Mouse (Mus musculus): ENCODE results near the gene Ccdc63. TPM values are rescaled to one million over a fixed set of nuclear protein-coding genes. Genes with fewer than 3 reads are reported as not detected.

Ccdc63 gene
- polyA plus RNA-seq, 1 experiment from 2014 or later: 0.43 TPM

- ATAC-seq (ENCODE audit: low read depth): peak; percentile 55; the same call in 1 of the 2 replicates
- WGBS: 12% methylated on average over 15 of the region's 15 CpGs
Measured at GRCm38 (mm10) chr5:122091070-122091469, 49.6 kb downstream of the Ccdc63 start.

DNA sequence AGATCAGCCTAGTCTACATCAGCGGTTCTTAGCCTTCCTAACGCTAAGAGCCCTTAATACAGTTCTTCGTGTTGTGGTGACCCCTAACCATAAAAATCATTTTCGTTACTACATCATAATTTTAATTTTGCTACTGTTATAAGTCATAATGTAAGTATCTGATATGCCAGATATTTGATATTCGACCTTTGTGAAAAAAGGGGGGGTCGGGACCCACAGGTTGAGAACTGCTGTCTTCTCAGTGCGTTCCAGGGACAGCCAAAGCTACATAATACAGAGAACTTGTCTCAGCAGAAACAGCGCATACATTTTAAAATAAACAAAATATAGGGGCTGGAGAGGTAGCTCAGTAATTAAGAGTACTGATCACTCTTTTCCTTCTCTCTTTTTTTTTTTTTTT is 51.0 kb downstream of the Ccdc63 start:
- Histone ChIP-seq H3K4me1 (ENCODE audit: control insufficient read depth, insufficient read depth, low read length) (no peaks in the 10 kb centered on the region), H3K9me3 (ENCODE audit: control insufficient read depth, low read length) (no peaks in the 10 kb centered on the region), H3K4me3 (ENCODE audit: low read depth, low read length) (no peak overlapping the region), H3K27me3 (replicated peaks; ENCODE audit: control insufficient read depth, insufficient read depth, low read length) (no peaks in the 10 kb centered on the region), H3K36me3 (ENCODE audit: control insufficient read depth, insufficient read depth, low read length) (no peaks in the 10 kb centered on the region), H3K27ac (replicated peaks; ENCODE audit: low read depth, low read length) (no peak overlapping the region), H3K4me2 (ENCODE audit: low read depth, low read length) (no peak overlapping the region), H3K9ac (ENCODE audit: low read depth, low read length) (no peak overlapping the region)
- ATAC-seq (ENCODE audit: low read depth): no peak
- WGBS: 78% methylated on average over 8 of the region's 8 CpGs
- no peak for DNase-seq (ENCODE audit: low spot score)

More at GRCm38 (mm10) chr5:122091070-122091469, 49.6 kb downstream of the Ccdc63 start:
- no peaks in the 10 kb centered on the region for H3K27me3 ChIP-seq (replicated peaks; ENCODE audit: control insufficient read depth, insufficient read depth, low read length)
- H3K4me2 ChIP-seq (ENCODE audit: low read depth, low read length): no peak overlapping the region
- no peak overlapping the region for H3K4me3 ChIP-seq (ENCODE audit: low read depth, low read length)
- no peak overlapping the region for H3K9ac ChIP-seq (ENCODE audit: low read depth, low read length)
- H3K36me3 ChIP-seq (ENCODE audit: control insufficient read depth, insufficient read depth, low read length): no peaks in the 10 kb centered on the region
- no peaks in the 10 kb centered on the region for H3K4me1 ChIP-seq (ENCODE audit: control insufficient read depth, insufficient read depth, low read length)
- H3K27ac ChIP-seq (replicated peaks; ENCODE audit: low read depth, low read length): no peak overlapping the region
- DNase-seq (ENCODE audit: low spot score): peak; percentile 43
- no peaks in the 10 kb centered on the region for H3K9me3 ChIP-seq (ENCODE audit: control insufficient read depth, low read length)

DNA sequence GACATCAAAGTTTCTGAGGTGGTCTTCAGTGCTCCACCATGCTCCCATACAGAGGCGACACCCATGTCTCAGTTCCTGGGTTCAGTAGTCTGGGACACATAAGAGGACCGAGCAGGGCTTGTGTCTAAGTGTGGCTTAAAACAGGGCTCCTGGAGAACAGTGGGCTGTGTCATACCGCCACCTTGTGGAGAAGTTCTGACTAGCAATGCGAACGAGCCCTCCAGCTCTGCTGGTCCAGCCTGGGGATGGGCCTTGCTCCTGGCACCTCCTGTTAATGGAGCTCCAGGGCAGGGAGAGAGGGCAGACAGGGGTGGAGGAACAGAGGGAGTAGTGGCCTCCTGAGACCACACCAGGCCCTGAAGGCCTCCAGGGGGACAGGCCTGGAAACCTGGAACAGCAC is 51.7 kb downstream of the Ccdc63 start:
- no peak overlapping the region for H3K27ac ChIP-seq (replicated peaks; ENCODE audit: low read depth, low read length)
- H3K9me3 ChIP-seq (ENCODE audit: control insufficient read depth, low read length): no peaks in the 10 kb centered on the region
- no peaks in the 10 kb centered on the region for H3K27me3 ChIP-seq (replicated peaks; ENCODE audit: control insufficient read depth, insufficient read depth, low read length)
- DNase-seq (ENCODE audit: low spot score) (peak; percentile 78), ATAC-seq (ENCODE audit: low read depth) (peak; percentile 84)
- WGBS: 2% methylated on average over 5 of the region's 5 CpGs
- H3K4me3 ChIP-seq (ENCODE audit: low read depth, low read length): no peak overlapping the region
- no peaks in the 10 kb centered on the region for H3K36me3 ChIP-seq (ENCODE audit: control insufficient read depth, insufficient read depth, low read length)
- no peak overlapping the region for H3K9ac ChIP-seq (ENCODE audit: low read depth, low read length)
- no peak overlapping the region for H3K4me2 ChIP-seq (ENCODE audit: low read depth, low read length)
- no peaks in the 10 kb centered on the region for H3K4me1 ChIP-seq (ENCODE audit: control insufficient read depth, insufficient read depth, low read length)

DNA sequence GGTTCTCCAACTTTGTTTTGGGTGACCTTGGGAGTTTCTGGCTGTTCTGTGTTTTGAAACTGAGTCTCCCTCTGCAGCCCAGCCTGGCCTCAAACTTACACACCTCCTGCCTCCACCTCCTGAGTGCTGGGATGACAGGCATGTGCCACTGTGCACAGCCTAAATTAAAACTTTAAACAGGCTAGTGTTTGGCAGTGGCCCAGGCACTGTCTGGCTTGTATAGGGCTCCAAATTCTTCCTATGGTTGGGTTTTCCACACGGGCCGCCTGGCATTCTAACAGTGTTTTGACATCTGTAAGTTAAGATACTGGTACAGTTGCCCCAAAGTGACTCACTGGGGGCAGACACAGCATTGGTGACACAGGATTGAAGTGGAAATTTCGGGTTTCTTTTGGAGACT is 54.5 kb downstream of the Ccdc63 start:
- H3K36me3 ChIP-seq (ENCODE audit: control insufficient read depth, insufficient read depth, low read length): no peaks in the 10 kb centered on the region
- DNase-seq (ENCODE audit: low spot score): peak; percentile 40
- no peak overlapping the region for H3K9ac ChIP-seq (ENCODE audit: low read depth, low read length)
- H3K27me3 ChIP-seq (replicated peaks; ENCODE audit: control insufficient read depth, insufficient read depth, low read length): no peaks in the 10 kb centered on the region
- no peak for ATAC-seq (ENCODE audit: low read depth)
- H3K4me3 ChIP-seq (ENCODE audit: low read depth, low read length): no peak overlapping the region
- H3K9me3 ChIP-seq (ENCODE audit: control insufficient read depth, low read length): no peaks in the 10 kb centered on the region
- WGBS: 44% methylated on average over 3 of the region's 3 CpGs
- no peaks in the 10 kb centered on the region for H3K4me1 ChIP-seq (ENCODE audit: control insufficient read depth, insufficient read depth, low read length)
- no peak overlapping the region for H3K4me2 ChIP-seq (ENCODE audit: low read depth, low read length)
- H3K27ac ChIP-seq (replicated peaks; ENCODE audit: low read depth, low read length): no peak overlapping the region

GRCm38 (mm10) chr5:122085291-122085690 is 55.3 kb downstream of the Ccdc63 start:
- Histone ChIP-seq H3K9me3 (ENCODE audit: control insufficient read depth, low read length) (no peaks in the 10 kb centered on the region), H3K36me3 (ENCODE audit: control insufficient read depth, insufficient read depth, low read length) (no peaks in the 10 kb centered on the region), H3K9ac (ENCODE audit: low read depth, low read length) (no peak overlapping the region), H3K4me3 (ENCODE audit: low read depth, low read length) (no peak overlapping the region), H3K27me3 (replicated peaks; ENCODE audit: control insufficient read depth, insufficient read depth, low read length) (no peaks in the 10 kb centered on the region), H3K4me1 (ENCODE audit: control insufficient read depth, insufficient read depth, low read length) (no peaks in the 10 kb centered on the region), H3K27ac (replicated peaks; ENCODE audit: low read depth, low read length) (no peak overlapping the region), H3K4me2 (ENCODE audit: low read depth, low read length) (no peak overlapping the region)
- ATAC-seq (ENCODE audit: low read depth) (no peak), DNase-seq (ENCODE audit: low spot score) (peak; percentile 14)
- WGBS: 69% methylated on average over 7 of the region's 7 CpGs

DNA sequence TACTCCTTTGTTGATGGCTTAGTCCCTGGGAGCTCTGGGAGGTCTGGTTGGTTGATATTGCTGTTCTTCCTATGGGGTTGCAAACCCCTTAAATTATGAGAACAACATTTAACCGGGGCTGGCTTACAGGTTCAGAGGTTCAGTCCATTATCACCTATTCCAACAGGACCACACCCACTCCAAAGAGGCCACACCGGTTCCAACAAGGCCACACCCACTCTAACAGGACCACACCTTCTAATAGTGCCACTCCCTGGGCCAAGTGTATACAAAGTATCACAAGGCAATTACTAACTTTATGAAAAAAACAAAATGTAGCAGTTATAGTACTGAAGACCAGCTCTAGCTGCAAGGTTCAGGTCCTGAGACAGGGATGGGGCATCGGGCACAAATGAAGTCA is 56.2 kb downstream of the Ccdc63 start:
- H3K4me3 ChIP-seq (ENCODE audit: low read depth, low read length): no peak overlapping the region
- ATAC-seq (ENCODE audit: low read depth): no peak
- H3K27me3 ChIP-seq (replicated peaks; ENCODE audit: control insufficient read depth, insufficient read depth, low read length): no peaks in the 10 kb centered on the region
- no peaks in the 10 kb centered on the region for H3K36me3 ChIP-seq (ENCODE audit: control insufficient read depth, insufficient read depth, low read length)
- 79% methylated on average over 3 of the region's 3 CpGs for WGBS
- no peaks in the 10 kb centered on the region for H3K4me1 ChIP-seq (ENCODE audit: control insufficient read depth, insufficient read depth, low read length)
- H3K9me3 ChIP-seq (ENCODE audit: control insufficient read depth, low read length): no peaks in the 10 kb centered on the region
- H3K27ac ChIP-seq (replicated peaks; ENCODE audit: low read depth, low read length): no peak overlapping the region
- no peak overlapping the region for H3K4me2 ChIP-seq (ENCODE audit: low read depth, low read length)
- DNase-seq (ENCODE audit: low spot score): no peak
- no peak overlapping the region for H3K9ac ChIP-seq (ENCODE audit: low read depth, low read length)

GRCm38 (mm10) chr5:122083282-122083681 is 57.3 kb downstream of the Ccdc63 start:
- no peak for DNase-seq (ENCODE audit: low spot score)
- no peaks in the 10 kb centered on the region for H3K27me3 ChIP-seq (replicated peaks; ENCODE audit: control insufficient read depth, insufficient read depth, low read length)
- H3K36me3 ChIP-seq (ENCODE audit: control insufficient read depth, insufficient read depth, low read length): no peaks in the 10 kb centered on the region
- H3K4me3 ChIP-seq (ENCODE audit: low read depth, low read length): no peak overlapping the region
- H3K27ac ChIP-seq (replicated peaks; ENCODE audit: low read depth, low read length): no peak overlapping the region
- ATAC-seq (ENCODE audit: low read depth): no peak
- H3K4me2 ChIP-seq (ENCODE audit: low read depth, low read length): no peak overlapping the region
- H3K9ac ChIP-seq (ENCODE audit: low read depth, low read length): no peak overlapping the region
- no peaks in the 10 kb centered on the region for H3K4me1 ChIP-seq (ENCODE audit: control insufficient read depth, insufficient read depth, low read length)
- H3K9me3 ChIP-seq (ENCODE audit: control insufficient read depth, low read length): no peaks in the 10 kb centered on the region
- 95% methylated on average over 2 of the region's 2 CpGs for WGBS

DNA sequence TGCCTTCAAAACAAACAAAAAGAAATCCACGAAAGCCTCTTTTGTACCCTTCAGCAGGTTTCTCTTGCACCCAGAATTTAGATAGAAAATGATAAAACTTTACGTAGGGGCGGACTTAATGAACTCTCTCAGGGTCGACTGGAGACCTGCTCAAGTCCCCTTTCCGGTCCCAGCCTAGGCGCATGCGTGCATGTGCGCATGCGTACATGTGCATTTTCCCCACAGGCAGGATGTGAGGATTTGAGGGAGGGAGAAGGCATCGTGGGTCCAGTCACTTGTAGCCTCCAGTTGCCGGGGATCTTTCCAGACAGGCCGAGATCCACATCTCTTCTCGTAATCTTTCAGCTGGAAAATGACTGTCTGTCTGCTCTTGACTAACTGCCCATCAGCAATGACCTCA is 59.2 kb downstream of the Ccdc63 start:
- no peak overlapping the region for H3K9ac ChIP-seq (ENCODE audit: low read depth, low read length)
- ATAC-seq (ENCODE audit: low read depth) (no peak), DNase-seq (ENCODE audit: low spot score) (no peak)
- no peak overlapping the region for H3K4me2 ChIP-seq (ENCODE audit: low read depth, low read length)
- H3K27ac ChIP-seq (replicated peaks; ENCODE audit: low read depth, low read length): no peak overlapping the region
- H3K36me3 ChIP-seq (ENCODE audit: control insufficient read depth, insufficient read depth, low read length): no peaks in the 10 kb centered on the region
- no peaks in the 10 kb centered on the region for H3K4me1 ChIP-seq (ENCODE audit: control insufficient read depth, insufficient read depth, low read length)
- no peaks in the 10 kb centered on the region for H3K9me3 ChIP-seq (ENCODE audit: control insufficient read depth, low read length)
- H3K4me3 ChIP-seq (ENCODE audit: low read depth, low read length): no peak overlapping the region
- no peaks in the 10 kb centered on the region for H3K27me3 ChIP-seq (replicated peaks; ENCODE audit: control insufficient read depth, insufficient read depth, low read length)
- 92% methylated on average over 13 of the region's 13 CpGs for WGBS

GRCm38 (mm10) chr5:122080930-122081329 is 59.7 kb downstream of the Ccdc63 start:
- no peaks in the 10 kb centered on the region for H3K4me1 ChIP-seq (ENCODE audit: control insufficient read depth, insufficient read depth, low read length)
- H3K9me3 ChIP-seq (ENCODE audit: control insufficient read depth, low read length): no peaks in the 10 kb centered on the region
- no peaks in the 10 kb centered on the region for H3K36me3 ChIP-seq (ENCODE audit: control insufficient read depth, insufficient read depth, low read length)
- WGBS: 29% methylated on average over 11 of the region's 11 CpGs
- no peak overlapping the region for H3K9ac ChIP-seq (ENCODE audit: low read depth, low read length)
- no peaks in the 10 kb centered on the region for H3K27me3 ChIP-seq (replicated peaks; ENCODE audit: control insufficient read depth, insufficient read depth, low read length)
- ATAC-seq (ENCODE audit: low read depth): peak; percentile 89
- peak; percentile 94 for DNase-seq (ENCODE audit: low spot score)
- H3K27ac ChIP-seq (replicated peaks; ENCODE audit: low read depth, low read length): no peak overlapping the region
- H3K4me3 ChIP-seq (ENCODE audit: low read depth, low read length): no peak overlapping the region
- no peak overlapping the region for H3K4me2 ChIP-seq (ENCODE audit: low read depth, low read length)

Data from embryonic facial prominence, embryonic 14.5 days (tissue).